Mouse (Mus musculus) heart, postnatal 25 days (tissue): ENCODE measurements around the gene Azin2. TPM values are rescaled to one million over a fixed set of nuclear protein-coding genes. Genes with fewer than 3 reads are reported as not detected.

Experiments used
- DNase-seq: peaks from one replicate; pipeline ENCODE4 v3.0.0; 2022; ENCODE audit warnings: low spot score
- intact Hi-C: fragments of 180-260 bp; cut with DNase I; formaldehyde crosslinking; loops from one replicate; pipeline ENCODE4 v1.15.1; 2025
- total RNA-seq, 2 experiments: library from RNA; stranded (reverse); gene quantifications; 2 replicates each; pipeline ENCODE4 v1.2.3; 2021

The Azin2 gene
- total RNA-seq, 2 experiments from 2014 or later: 2.1 to 3.2 TPM

DNA sequence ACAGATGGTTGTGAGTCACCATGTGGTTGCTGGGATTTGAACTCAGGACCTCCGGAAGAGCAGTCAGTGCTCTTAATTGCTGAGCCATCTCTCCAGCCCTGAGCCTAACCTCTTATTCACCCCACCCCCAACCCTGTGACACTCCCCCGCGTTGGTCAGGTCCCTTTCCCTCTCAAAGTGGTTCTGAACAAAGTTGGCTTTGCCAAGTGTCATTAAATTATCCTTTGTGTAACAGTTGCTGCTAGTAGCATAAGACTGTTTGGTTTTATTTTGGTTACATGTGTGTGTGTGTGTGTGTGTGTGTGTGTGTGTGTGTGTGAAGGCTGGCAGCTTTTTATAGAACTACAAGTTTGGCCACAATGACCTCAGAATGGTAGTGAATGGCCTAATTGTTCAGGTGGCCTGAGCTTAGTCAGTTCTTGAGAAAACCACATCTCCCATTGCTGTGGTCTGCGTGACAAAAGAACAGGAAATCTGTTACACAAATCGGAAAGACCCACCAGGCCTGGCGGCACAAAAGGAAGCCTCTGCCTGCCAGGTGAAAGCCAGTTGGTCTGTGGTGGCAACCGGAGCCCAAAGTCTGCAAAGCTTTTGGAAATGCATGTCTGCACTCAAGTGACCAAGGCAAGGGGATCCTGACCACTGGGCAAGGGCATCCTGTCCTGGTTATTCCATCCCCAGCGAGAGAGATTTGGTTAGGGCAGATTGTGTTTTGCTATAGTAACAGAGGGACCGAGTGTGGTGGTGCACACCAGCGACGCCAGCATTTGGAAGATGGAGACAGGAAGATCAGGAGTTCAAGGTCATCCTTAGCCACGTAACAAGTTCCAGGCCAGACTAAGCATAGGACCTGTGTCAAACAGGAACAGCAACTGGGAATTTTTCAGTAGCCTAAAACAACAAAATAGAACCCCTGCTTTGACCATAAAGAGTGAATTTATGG lies 18.9 kb upstream of the Azin2 start:
- no peak for DNase-seq
- intact Hi-C loops: no loop called here

DNA sequence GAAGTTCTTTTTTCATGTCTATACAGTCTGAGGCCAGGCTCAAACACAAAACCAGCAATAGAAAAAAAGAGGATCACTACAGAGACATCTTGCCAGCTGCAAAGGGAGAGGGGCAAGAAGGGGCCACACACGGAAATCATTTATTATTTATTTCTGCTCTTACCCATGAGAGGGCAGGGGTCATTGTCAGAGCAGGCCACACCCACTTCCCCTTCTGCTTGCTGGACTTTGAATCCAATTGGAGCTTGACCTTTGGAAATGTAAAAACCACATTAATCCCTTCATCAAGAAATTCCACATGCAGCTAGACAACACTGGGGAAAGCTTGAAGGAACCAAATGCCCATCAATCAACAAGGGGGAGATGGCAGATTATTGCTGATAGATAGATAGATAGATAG lies 16.4 kb upstream of the Azin2 start:
- intact Hi-C loops: no loop called here
- DNase-seq: no peak

DNA sequence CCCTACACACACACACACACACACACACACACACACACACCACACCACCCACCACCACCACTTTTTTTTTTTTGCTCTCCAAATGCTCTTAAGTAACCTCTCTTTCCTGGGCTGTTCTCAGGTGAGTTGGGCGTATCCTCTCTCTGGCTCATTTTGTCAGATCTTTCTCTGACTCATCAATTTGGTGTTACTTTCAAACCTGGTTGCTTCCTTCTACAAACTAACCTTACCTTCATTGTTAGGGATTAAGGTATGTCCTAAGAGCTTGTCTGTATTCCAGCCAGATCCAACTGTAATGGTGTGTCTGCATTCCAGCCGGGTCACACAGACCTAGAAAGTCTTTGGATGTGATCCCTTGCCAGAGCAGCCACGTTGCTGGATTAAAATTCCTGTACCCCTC lies 15.0 kb upstream of the Azin2 start:
- DNase-seq: no peak
- intact Hi-C loops: no loop called here

DNA sequence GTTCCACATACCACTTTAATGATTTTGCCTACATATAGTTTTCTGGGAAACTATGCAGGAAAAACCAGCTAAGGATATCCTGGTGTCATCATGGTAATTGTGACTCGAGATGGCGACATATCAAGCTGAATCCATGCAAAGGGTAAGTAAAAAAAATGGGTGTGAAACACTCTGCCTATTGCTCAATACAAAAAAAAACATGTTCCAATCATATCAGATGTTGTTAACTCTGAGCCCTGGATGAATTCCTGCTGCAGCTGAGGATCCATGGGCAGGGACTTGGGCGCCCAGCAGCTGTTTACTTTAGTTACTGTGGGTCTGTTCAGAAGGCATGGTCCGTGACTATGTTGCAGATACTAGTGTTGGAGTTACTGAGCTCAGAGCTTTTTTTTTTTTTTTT lies 14.3 kb upstream of the Azin2 start:
- intact Hi-C loops: no loop called here
- no peak for DNase-seq

DNA sequence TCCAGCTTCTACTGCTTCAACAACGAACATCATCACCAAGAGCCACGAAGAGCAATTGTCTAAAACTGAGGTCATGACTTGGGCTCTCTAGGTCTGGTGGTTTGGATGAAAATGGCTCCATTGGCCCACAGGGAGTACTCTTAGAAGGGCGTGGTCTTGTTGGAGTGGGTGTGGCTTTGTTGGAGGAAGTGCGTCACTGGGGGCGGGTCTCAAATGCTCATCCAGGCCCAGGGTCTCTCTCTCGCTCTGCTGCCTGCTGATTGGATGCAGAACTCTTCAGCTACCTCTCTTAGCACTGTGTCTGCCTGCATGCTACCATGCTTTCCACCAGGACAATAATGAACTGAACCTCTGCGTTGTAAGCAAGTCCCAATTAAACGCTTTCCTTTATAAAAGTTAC lies 12.4 kb upstream of the Azin2 start:
- no peak for DNase-seq
- intact Hi-C loops: no loop called here

DNA sequence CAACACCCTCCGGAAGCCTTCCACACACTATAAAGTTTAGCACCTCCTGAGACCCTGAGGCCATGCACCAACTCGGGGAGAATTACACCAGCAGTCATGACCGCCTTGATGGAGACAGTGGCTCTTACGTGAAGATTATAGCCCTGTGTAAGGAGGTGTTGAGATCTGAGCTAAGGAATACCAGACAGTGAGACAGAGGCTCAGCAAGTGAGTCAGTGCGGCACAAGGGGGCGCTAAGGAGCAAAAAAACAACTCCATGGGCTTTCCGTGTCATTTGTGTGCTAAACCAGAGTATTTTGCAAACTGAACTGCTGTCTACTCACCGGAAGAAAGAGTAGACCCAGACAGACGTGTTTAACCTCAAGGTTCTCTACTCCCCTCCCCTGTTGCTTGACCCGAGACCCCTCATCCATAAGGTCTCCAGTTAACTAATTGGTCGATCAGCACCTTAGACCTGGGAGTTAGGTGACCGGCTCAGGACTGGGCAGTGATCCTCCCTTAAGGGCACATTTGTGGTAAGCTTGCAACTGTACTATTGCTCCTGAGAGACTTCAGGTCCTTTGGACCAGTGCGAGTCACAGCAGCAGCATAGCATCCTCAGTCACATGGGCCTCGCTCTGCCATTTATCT lies 8.9 kb upstream of the Azin2 start:
- intact Hi-C loops: loop anchor here (1.0 kb wide), 2 partner anchors 111 to 115 kb away; no protein-coding TSS in a partner anchor
- DNase-seq: no peak

DNA sequence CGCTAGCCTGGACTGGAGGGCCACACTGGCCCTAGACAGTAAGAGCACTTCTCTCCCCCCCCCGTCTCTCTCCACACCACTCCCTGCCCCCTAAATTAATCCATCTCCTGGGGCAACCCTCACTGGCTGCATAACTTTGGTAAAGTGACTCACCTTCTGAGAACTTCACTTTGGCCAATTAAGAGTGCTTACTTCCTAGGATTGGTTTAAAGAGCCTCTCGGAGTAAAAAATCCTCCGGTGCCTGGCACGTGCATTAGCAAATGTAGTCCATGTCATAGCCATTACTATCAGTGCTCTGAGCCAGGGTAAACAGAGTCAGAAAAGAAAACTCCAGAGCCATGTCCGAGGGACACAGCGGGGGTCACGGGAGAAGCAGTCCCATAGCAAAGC lies 8.2 kb upstream of the Azin2 start:
- DNase-seq: no peak
- intact Hi-C loops: no loop called here

DNA sequence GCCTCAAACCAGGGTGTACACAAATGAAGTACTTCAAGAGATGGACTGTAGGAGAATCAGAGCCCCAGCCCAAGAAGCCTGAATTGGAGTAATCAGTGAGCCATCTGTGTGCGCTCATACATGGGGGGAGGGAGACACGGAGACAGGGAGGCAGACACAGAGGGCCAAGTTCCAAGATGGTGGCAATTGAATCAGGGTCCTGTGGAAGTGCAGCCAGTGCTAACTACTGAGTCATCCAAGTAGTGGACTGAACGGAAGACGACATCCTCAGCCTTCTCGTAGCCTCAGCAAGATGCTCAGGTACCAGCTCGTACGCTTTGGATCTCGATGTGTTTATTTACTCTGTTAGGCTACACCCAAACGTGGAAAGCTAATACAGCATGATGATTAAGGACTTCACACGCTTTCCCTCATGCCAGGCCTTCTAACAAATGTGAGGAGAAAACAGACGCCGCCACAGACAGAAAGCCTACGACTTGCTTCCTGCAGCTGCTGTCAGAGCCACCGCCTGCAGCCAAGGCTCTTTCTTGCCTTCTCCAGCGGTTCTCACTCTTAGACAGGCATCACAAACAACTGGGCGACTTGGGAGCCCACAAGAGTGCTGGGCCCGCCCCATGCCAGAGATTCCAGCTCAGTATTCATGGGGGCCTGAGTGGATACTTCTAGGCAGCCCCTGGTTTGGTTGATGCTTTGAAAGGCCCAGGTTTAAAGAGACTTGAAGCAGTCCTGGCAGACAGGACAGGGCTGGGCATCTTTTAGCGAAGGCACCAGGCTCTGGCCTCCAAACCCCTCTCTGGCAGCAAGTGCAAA lies 7.6 kb upstream of the Azin2 start:
- intact Hi-C loops: no loop called here
- no peak for DNase-seq

DNA sequence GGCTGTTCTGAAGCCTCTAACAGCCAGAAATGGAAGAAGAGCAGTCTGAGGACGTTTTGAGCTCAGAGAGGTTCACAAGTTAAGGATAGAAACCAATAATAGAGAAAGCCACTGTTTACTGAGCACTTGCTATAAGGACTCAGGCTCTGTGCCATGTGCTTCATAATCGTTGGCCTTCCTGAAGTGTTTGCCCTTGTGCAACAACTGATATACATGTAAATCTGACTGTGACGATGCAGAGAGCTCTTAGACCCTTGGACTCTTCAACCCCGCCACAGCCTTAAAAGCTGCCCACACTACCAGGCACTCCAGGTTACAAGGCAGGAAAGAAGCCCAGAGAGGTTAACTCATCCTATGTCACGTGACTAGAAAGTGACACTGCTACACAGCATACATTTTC lies 6.8 kb upstream of the Azin2 start:
- no peak for DNase-seq
- intact Hi-C loops: no loop called here

DNA sequence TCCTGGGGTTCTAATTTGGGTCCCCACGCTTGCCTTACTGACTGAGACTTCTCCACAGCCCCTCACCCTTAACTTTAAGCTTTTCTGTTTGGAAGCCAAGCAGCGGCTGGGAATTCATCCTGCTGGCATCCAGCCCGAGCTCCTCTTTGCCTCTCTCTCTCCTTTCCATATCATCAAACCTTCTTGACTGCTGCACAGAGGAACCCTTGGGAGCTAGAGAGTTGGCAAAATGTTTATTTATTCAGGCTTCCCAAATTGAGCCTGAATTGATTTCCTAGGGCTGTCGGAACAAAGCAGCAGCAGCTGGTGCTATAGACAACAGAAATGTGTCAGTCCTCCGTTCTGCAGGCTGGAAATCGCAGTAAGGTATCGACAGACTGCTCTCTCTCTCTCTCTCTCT lies 4.5 kb upstream of the Azin2 start:
- DNase-seq: no peak
- intact Hi-C loops: no loop called here

DNA sequence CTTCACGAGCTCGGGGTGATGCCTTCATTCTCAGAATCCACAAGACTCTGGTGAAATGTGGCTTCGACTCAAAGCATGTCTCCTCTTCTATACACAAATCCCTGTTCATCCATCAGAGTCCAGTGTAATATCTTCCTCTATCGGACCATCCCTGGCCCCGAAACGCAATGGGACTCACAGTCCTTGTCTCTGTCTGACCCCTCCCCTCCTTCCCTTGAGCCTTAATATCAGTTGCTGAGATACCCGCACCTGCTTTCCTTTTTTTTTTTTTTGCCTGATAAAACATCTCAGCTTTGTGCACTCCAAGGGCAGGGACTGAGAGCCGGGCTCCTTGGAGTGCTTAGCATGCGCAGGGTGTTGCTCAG lies 666 bp upstream of the Azin2 start:
- no peak for DNase-seq
- intact Hi-C loops: no loop called here

DNA sequence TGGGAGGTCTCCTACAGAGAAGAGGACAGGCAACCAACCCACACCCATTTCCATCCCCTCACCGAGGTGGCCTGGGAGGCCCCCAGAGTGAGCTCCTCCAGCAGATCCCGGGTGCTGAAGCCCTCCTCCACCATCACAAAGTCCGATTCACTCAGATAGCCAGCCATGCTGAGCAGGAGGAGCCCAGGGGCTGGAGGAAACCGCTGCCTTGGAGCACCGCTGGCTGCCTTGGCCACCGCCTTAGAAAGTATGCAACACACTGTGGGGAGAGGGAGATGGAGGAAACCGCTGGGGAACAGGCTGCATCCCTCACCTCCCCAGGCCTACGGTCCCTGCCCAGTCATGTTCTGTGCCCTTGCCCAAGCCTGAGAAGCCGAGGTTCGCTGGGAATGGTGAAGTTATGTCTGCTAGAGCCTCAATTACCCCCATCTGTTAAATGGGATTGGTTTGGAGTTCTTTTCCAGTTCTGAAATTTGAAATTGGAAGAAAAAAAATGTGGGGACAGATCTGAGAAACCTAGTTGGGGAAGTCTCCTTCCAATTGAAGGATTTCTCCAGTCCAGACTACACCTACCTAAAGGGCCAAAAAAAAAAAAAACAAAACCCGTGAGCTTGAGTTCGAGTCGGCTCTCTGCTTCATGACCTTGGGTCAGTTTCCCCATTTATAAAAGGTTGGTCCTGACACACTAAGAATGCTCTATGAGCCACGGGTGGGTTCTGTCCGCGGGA lies 777 bp downstream of the Azin2 start:
- intact Hi-C loops: no loop called here
- DNase-seq: no peak

DNA sequence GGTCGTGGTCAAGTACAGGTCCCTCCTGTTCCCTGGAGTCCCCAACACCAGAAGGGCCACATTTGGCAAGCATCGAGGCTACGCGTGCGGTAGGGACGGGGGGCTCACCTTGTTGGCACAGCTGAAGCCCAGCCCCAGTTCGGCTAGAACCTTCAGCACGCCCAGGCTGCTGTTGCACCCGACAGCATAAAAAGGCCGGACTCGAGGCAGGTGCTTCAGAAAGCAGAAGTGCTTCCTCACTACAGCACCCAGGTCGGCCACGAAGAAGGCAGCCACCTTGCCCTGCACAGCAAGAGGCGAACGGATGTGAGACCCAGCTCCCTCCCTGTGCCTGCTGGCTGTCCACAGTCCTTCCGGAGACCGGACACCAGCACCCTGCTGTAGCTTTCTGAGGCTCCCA lies 2.6 kb downstream of the Azin2 start:
- intact Hi-C loops: no loop called here
- no peak for DNase-seq

DNA sequence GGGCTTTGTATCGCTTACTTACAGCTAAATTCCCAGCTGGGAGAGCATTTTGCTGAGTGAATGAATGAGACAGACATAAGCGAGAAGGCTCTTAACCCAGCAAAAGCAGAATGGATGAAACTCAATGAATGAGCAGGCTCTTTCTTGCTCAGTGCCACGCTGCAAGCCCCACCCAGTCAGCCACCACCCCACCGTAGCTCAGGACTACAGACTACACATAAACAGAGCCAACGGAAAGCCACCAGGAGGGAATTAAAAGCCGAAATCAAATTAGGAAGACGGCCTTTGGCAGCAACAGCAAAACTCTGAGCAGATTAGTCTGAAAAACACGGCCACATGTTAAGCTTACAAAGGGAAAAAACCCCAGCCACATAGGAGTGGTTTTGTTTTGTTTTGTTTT lies 3.4 kb downstream of the Azin2 start:
- DNase-seq: no peak
- intact Hi-C loops: no loop called here

DNA sequence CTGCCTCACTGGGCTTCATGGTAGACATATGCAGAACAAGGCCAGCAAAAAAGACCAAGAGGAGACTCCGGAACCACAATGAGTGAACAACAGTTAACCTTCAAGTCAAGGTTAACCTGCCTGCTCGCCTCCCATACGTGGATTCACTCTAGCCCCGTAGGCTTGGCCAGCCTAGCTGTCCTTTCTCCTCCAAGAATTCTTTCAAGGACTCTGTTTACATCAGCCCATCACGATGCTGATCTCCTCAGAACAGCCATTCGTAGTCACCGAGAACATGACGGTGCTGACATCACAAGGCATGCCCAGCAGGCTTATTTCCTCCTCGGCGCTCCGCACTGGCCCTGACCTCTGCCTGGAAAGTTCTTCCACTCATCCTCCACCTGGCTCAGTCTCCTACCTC lies 4.1 kb downstream of the Azin2 start:
- DNase-seq: no peak
- intact Hi-C loops: no loop called here

DNA sequence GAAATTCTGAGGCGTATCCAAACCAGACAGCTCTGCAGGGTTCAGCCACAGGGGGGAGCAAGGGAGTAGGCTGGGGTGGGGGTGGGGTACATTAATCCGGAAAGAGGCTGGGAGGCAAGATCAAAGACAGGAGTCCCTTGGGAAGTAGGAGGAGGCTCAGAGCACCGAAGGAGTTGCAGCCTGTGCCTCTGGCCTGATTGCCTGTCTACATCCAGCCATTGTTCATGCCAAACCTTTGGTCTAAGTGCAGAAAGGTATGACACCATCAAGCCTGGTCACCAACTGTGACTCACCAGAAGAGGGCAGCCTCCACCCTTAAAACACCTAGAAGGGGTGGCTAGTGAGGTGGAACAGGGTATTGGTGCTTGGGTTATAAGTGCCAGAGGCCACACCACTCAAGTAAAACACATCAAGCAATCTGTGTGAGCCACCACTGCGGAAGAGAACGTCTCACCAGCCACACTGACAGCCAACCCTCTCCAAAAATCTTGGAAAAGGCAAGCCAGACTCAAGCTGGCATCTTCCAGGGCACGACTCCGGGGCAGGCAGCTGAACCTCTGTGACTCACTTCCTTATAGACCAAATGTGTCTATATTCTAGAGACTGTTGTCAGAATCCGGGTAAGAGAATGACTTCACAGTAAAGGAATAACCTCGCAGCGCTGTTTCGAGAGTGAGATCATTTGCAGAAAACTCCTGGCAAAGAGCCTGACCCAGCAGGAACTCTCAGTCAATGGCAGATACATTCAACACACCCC lies 4.9 kb downstream of the Azin2 start:
- intact Hi-C loops: no loop called here
- DNase-seq: no peak

DNA sequence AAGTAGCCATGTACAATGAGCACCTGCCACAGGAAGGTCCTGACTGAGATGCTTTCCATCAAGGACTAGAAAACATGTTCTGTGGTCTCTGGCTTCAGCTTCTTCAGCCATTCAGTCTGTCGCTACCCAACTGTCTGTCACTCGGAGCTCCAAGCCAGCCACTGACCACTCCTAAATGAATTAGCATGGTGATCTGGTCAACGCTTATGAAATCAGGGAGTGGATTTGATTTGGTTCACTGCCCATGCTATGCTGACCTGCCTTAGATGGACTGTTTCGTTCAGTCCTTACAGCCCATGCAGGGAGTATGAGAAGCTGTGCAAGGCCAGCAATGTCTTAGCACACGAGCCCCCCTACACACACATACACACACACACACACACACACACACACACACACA lies 8.4 kb downstream of the Azin2 start:
- intact Hi-C loops: no loop called here

DNA sequence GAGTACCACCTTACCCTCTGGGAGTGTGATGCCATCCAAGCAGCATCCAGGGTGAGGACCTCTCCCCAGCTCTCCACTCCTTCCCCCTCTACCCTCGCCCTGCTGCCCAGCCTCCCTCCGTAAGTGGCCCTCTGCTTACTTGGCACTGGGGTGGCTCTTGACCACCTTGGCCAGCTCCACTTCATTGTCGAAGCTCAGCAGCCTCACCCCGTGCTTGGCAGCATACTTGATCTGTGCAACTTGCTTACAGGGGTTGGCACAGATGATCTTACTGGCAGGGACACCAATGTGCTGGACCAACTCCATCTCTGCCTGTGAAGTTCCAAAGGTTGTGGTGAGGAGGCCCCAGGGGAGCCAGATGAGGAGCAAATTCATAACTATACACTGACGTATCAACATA lies 11.8 kb downstream of the Azin2 start:
- no peak for DNase-seq
- intact Hi-C loops: no loop called here

More for the DNA sequence above, 8.4 kb downstream of the Azin2 start:
- no peak for DNase-seq

DNA sequence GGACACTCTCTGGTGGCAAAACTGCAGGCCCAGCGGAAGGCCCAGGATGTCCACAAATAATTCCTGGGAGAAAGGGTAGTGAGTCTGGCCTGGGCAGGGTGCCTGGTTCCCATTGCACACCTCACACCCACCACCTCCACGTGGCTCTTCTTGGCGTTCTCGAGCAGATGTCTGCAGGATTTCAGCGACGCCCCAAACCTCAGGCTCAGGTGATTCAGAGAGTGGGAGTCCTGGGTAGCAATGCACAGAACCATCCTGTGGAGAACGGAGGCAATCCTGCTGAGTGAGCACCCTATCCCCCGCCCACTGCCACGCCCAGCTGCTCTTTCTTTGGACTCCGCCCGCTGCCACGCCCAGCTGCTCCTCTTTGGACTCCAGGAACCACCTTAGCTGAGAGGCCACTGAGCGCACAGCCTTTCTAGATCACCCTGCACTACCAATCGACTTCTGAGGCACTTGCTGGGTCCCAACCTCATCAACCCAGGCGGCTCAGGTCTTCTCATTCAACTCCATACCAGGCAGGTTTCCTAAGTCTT lies 12.7 kb downstream of the Azin2 start:
- intact Hi-C loops: no loop called here
- no peak for DNase-seq
